Mouse (Mus musculus): ENCODE measurements around the gene Ddx49. TPM values are rescaled to one million over a fixed set of nuclear protein-coding genes. Genes with fewer than 3 reads are reported as not detected.

Gene Ddx49
- polyA plus RNA-seq (2012; rRNA removed) = 42.9 and 45.0 TPM in 2 replicates

GRCm38 (mm10) chr8:70302358-70302890 is at the start of gene Ddx49, which contains the start of gene Cope:
Ddx49 (minus strand) TSS chr8:70302489.
Cope (plus strand) TSS chr8:70302518.
- H3K4me1 ChIP-seq (ENCODE audit: control insufficient read depth, insufficient read depth, low read length) = peaks cover 9% of the 10 kb centered on the region; the same call in 1 of the 2 replicates
- H3K4me3 ChIP-seq (replicated peaks; ENCODE audit: insufficient read depth, low read depth, low read length) = peak within 1 kb of the TSS; percentile 80
- under 1% methylated on average over 40 of the region's 40 CpGs for WGBS
- peak; percentile 94 to 97 for DNase-seq
- TF ChIP-seq CTCF (IDR thresholded peaks at IDR 0.05; ENCODE audit: borderline replicate concordance, insufficient read depth, low read depth, low read length) (no peak), POLR2A (IDR thresholded peaks at IDR 0.05; ENCODE audit: borderline replicate concordance, insufficient read depth, low read length) (peak; percentile 73)
- peak within 1 kb of the TSS; percentile 57 for H3K27ac ChIP-seq (ENCODE audit: insufficient read depth, low read length)
- no peaks in the 10 kb centered on the region for H3K27me3 ChIP-seq (ENCODE audit: control insufficient read depth, insufficient read depth, low read length)

GRCm38 (mm10) chr8:70352000-70352384 is 49.7 kb upstream of the Ddx49 start:
- H3K27ac ChIP-seq (ENCODE audit: insufficient read depth, low read length) = peak overlapping the region; percentile 60
- no peak for TF ChIP-seq CTCF (IDR thresholded peaks at IDR 0.05; ENCODE audit: borderline replicate concordance, insufficient read depth, low read depth, low read length)
- TF ChIP-seq POLR2A (IDR thresholded peaks at IDR 0.05; ENCODE audit: borderline replicate concordance, insufficient read depth, low read length) = no peak

GRCm38 (mm10) chr8:70351035-70351999 is 49.0 kb upstream of the Ddx49 start:
- Histone ChIP-seq H3K4me3 (replicated peaks; ENCODE audit: insufficient read depth, low read depth, low read length) (peak overlapping the region; percentile 89), H3K27me3 (ENCODE audit: control insufficient read depth, insufficient read depth, low read length) (no peaks in the 10 kb centered on the region), H3K4me1 (ENCODE audit: control insufficient read depth, insufficient read depth, low read length) (peaks cover 48% of the 10 kb centered on the region), H3K27ac (ENCODE audit: insufficient read depth, low read length) (peak overlapping the region; percentile 60)
- peak; percentile 62 to 74 for DNase-seq
- WGBS = 9% methylated on average over 15 of the region's 15 CpGs
- no peak for TF ChIP-seq CTCF (IDR thresholded peaks at IDR 0.05; ENCODE audit: borderline replicate concordance, insufficient read depth, low read depth, low read length)
- TF ChIP-seq POLR2A (IDR thresholded peaks at IDR 0.05; ENCODE audit: borderline replicate concordance, insufficient read depth, low read length) = no peak; the same call in 1 of the 2 replicates

More at GRCm38 (mm10) chr8:70352000-70352384, 49.7 kb upstream of the Ddx49 start:
- peaks cover 43% of the 10 kb centered on the region for H3K4me1 ChIP-seq (ENCODE audit: control insufficient read depth, insufficient read depth, low read length)
- H3K4me3 ChIP-seq (replicated peaks; ENCODE audit: insufficient read depth, low read depth, low read length) = peak overlapping the region; percentile 89
- DNase-seq = peak in 1 of 2 experiments; percentile 53
- 4% methylated on average over 3 of the region's 3 CpGs for WGBS
- H3K27me3 ChIP-seq (ENCODE audit: control insufficient read depth, insufficient read depth, low read length) = no peaks in the 10 kb centered on the region

GRCm38 (mm10) chr8:70347860-70348420 is 45.7 kb upstream of the Ddx49 start:
- peak; percentile 40 to 57 for DNase-seq
- peak overlapping the region; percentile 40; the same call in 1 of the 2 replicates for H3K27ac ChIP-seq (ENCODE audit: insufficient read depth, low read length)
- WGBS = 6% methylated on average over 1 of the region's 1 CpGs
- no peak for TF ChIP-seq POLR2A (IDR thresholded peaks at IDR 0.05; ENCODE audit: borderline replicate concordance, insufficient read depth, low read length)
- no peak for TF ChIP-seq CTCF (IDR thresholded peaks at IDR 0.05; ENCODE audit: borderline replicate concordance, insufficient read depth, low read depth, low read length)
- H3K4me1 ChIP-seq (ENCODE audit: control insufficient read depth, insufficient read depth, low read length) = peaks cover 66% of the 10 kb centered on the region
- no peaks in the 10 kb centered on the region for H3K27me3 ChIP-seq (ENCODE audit: control insufficient read depth, insufficient read depth, low read length)
- H3K4me3 ChIP-seq (replicated peaks; ENCODE audit: insufficient read depth, low read depth, low read length) = no peak overlapping the region

GRCm38 (mm10) chr8:70347443-70347842 is 45.2 kb upstream of the Ddx49 start:
- no peak for DNase-seq
- peaks cover 71% of the 10 kb centered on the region for H3K4me1 ChIP-seq (ENCODE audit: control insufficient read depth, insufficient read depth, low read length)
- no peak overlapping the region for H3K27ac ChIP-seq (ENCODE audit: insufficient read depth, low read length)
- WGBS = 32% methylated on average over 4 of the region's 4 CpGs
- no peak overlapping the region for H3K4me3 ChIP-seq (replicated peaks; ENCODE audit: insufficient read depth, low read depth, low read length)
- TF ChIP-seq CTCF (IDR thresholded peaks at IDR 0.05; ENCODE audit: borderline replicate concordance, insufficient read depth, low read depth, low read length) = no peak
- no peak for TF ChIP-seq POLR2A (IDR thresholded peaks at IDR 0.05; ENCODE audit: borderline replicate concordance, insufficient read depth, low read length)
- H3K27me3 ChIP-seq (ENCODE audit: control insufficient read depth, insufficient read depth, low read length) = no peaks in the 10 kb centered on the region

- Histone ChIP-seq H3K27ac (ENCODE audit: insufficient read depth, low read length) (no peak overlapping the region), H3K4me1 (ENCODE audit: control insufficient read depth, insufficient read depth, low read length) (peaks cover 79% of the 10 kb centered on the region), H3K4me3 (replicated peaks; ENCODE audit: insufficient read depth, low read depth, low read length) (no peak overlapping the region), H3K27me3 (ENCODE audit: control insufficient read depth, insufficient read depth, low read length) (no peaks in the 10 kb centered on the region)
- no peak for DNase-seq
- TF ChIP-seq POLR2A (IDR thresholded peaks at IDR 0.05; ENCODE audit: borderline replicate concordance, insufficient read depth, low read length) = no peak
- TF ChIP-seq CTCF (IDR thresholded peaks at IDR 0.05; ENCODE audit: borderline replicate concordance, insufficient read depth, low read depth, low read length) = no peak
- 28% methylated on average over 2 of the region's 2 CpGs for WGBS
These were observed 42.0 kb upstream of the Ddx49 start for GRCm38 (mm10) chr8:70344279-70344678.

GRCm38 (mm10) chr8:70343696-70344095 is 41.4 kb upstream of the Ddx49 start:
- WGBS = 44% methylated on average over 6 of the region's 6 CpGs
- peaks cover 74% of the 10 kb centered on the region for H3K4me1 ChIP-seq (ENCODE audit: control insufficient read depth, insufficient read depth, low read length)
- H3K27me3 ChIP-seq (ENCODE audit: control insufficient read depth, insufficient read depth, low read length) = no peaks in the 10 kb centered on the region
- DNase-seq = peak; percentile 62 to 70
- no peak overlapping the region for H3K27ac ChIP-seq (ENCODE audit: insufficient read depth, low read length)
- H3K4me3 ChIP-seq (replicated peaks; ENCODE audit: insufficient read depth, low read depth, low read length) = no peak overlapping the region
- TF ChIP-seq POLR2A (IDR thresholded peaks at IDR 0.05; ENCODE audit: borderline replicate concordance, insufficient read depth, low read length) = no peak
- peak; percentile 79 for TF ChIP-seq CTCF (IDR thresholded peaks at IDR 0.05; ENCODE audit: borderline replicate concordance, insufficient read depth, low read depth, low read length)

All from cerebellum, adult 2 months (tissue).